ENCODE assay signal across 8 mouse cellular contexts in genomic region chr3:152401964-152402670, GRCm38 (mm10). TPM values are rescaled to one million over a fixed set of nuclear protein-coding genes. Genes with fewer than 3 reads are reported as not detected.
A peak's percentile ranks its signal among the peaks of the same experiment; 100 is the strongest.
DNase-seq lines count a peak whose midpoint lies in the region; ATAC-seq and TF ChIP-seq lines count a peak whose summit lies in the region.

No protein-coding gene starts in this region.

- 68% methylated on average over 7 of the region's 7 CpGs for WGBS in lung, adult 2 months
- 67% methylated on average over 7 of the region's 7 CpGs for WGBS in stomach, embryonic 14.5 days

- H3K4me2 ChIP-seq in stomach, embryonic 14.5 days (replicated peaks; ENCODE audit: low read depth, low read length), result no peak overlapping the region

- no peak overlapping the region for H3K4me3 ChIP-seq in lung, adult 2 months (replicated peaks; ENCODE audit: extremely low read depth, low read depth, low read length)
- H3K4me3 ChIP-seq in stomach, embryonic 14.5 days (ENCODE audit: low read depth, low read length), result no peak overlapping the region

- TF ChIP-seq POLR2A in lung, adult 2 months (IDR thresholded peaks at IDR 0.05; ENCODE audit: borderline replicate concordance, extremely low read depth, low read depth, low read length), result no peak

- no peak overlapping the region for H3K9ac ChIP-seq in stomach, embryonic 14.5 days (replicated peaks; ENCODE audit: low read depth, low read length)

- H3K27me3 ChIP-seq in stomach, embryonic 14.5 days (ENCODE audit: control insufficient read depth, insufficient read depth, low read length), result no peaks in the 10 kb centered on the region

- peak; percentile 89 for ATAC-seq in granulocyte monocyte progenitor cell, adult 5-6 weeks (replicated peaks; ENCODE audit: poor library complexity, severe bottlenecking)
- 0 out of 2 replicates have a peak, but pooled peaks have one; percentile 50 for ATAC-seq in stomach, embryonic 14.5 days (ENCODE audit: insufficient number of reproducible peaks, insufficient read depth, low FRiP score, low read depth)

- H3K27ac ChIP-seq in stomach, embryonic 14.5 days (ENCODE audit: low read length), result no peak overlapping the region

- H3K4me1 ChIP-seq in lung, adult 2 months (ENCODE audit: control insufficient read depth, insufficient read depth, low read length), result peaks cover 24% of the 10 kb centered on the region
- peaks cover 17% of the 10 kb centered on the region for H3K4me1 ChIP-seq in stomach, embryonic 14.5 days (ENCODE audit: control insufficient read depth, insufficient read depth, low read length)

- no peaks in the 10 kb centered on the region for H3K9me3 ChIP-seq in stomach, embryonic 14.5 days (ENCODE audit: control insufficient read depth, low read depth, low read length)

- intact Hi-C loops in left cerebral cortex, postnatal 4 days (cut with DNase I), result no loop called here

- TF ChIP-seq CTCF in lung, adult 2 months (IDR thresholded peaks at IDR 0.05; ENCODE audit: insufficient read depth, low read length), result no peak

- DNase-seq in lung, adult 18-20 months, result peak; percentile 17 to 51
- no peak for DNase-seq in lung, adult 2 months
- peak; percentile 78 for DNase-seq in adrenal gland, adult 2 months
- peak; percentile 46 to 51 for DNase-seq in kidney, postnatal 25 days
- no peak for DNase-seq in left cerebral cortex, postnatal 4 days
- DNase-seq in right cerebral cortex, adult 2 months (ENCODE audit: low spot score in 2 of 2), result no peak

- H3K36me3 ChIP-seq in stomach, embryonic 14.5 days (ENCODE audit: control insufficient read depth, insufficient read depth, low read length), result no peaks in the 10 kb centered on the region

RNA-seq across cellular contexts. Expression of gene Zzz3, which starts 6.8 kb away (rescaled TPM):
- 13.9 and 19.7 TPM in 2 replicates for polyA plus RNA-seq in lung, adult 2 months (2012; rRNA removed)
- total RNA-seq in adrenal gland, adult 2 months (2021), result 10 to 100 TPM; 30.1 to 35.5 TPM
- polyA plus RNA-seq in adrenal gland, adult 2 months (2012; rRNA removed), result 11.4 and 12.5 TPM in 2 replicates
- total RNA-seq in granulocyte monocyte progenitor cell, adult 5-6 weeks (2014; fragmentation: Nextera tagmentation), result 40.1 and 47.2 TPM in 2 replicates
- total RNA-seq in granulocyte monocyte progenitor cell, adult 5-6 weeks (2017), result 57.0 and 58.4 TPM in 2 replicates
- polyA plus RNA-seq in stomach, embryonic 14.5 days (2014; fragmentation: Nextera tagmentation; extraction: Ambion mirVana), result 53.7 and 63.3 TPM in 2 replicates
- 10 to 100 TPM; 38.1 to 41.0 TPM for total RNA-seq in left cerebral cortex, postnatal 4 days (2021)

RNA-seq across cellular contexts. Expression of gene Usp33, which starts 55.8 kb away (rescaled TPM):
- polyA plus RNA-seq in lung, adult 2 months (2012; rRNA removed), result 16.3 and 26.6 TPM in 2 replicates
- 10 to 100 TPM; 87.8 to 99.7 TPM for total RNA-seq in adrenal gland, adult 2 months (2021)
- 8.4 and 14.0 TPM in 2 replicates for polyA plus RNA-seq in adrenal gland, adult 2 months (2012; rRNA removed)
- 24.7 and 25.8 TPM in 2 replicates for total RNA-seq in granulocyte monocyte progenitor cell, adult 5-6 weeks (2014; fragmentation: Nextera tagmentation)
- total RNA-seq in granulocyte monocyte progenitor cell, adult 5-6 weeks (2017), result 48.4 and 49.6 TPM in 2 replicates
- 45.9 and 49.6 TPM in 2 replicates for polyA plus RNA-seq in stomach, embryonic 14.5 days (2014; fragmentation: Nextera tagmentation; extraction: Ambion mirVana)
- 100 to 1,000 TPM; 120 to 129 TPM for total RNA-seq in left cerebral cortex, postnatal 4 days (2021)

Comparison
In these comparisons a context has a peak if more than half of its experiments do, and no peak if none do; other contexts are left out.
1. DNase-seq: peak in lung, adult 18-20 months (2 of 2), adrenal gland, adult 2 months (single experiment) and kidney, postnatal 25 days (2 of 2); none in lung, adult 2 months (single experiment), left cerebral cortex, postnatal 4 days (single experiment) and right cerebral cortex, adult 2 months (0 of 2).